Mouse (Mus musculus) lung, embryonic 14.5 days (tissue): ENCODE measurements around the gene Gcg. TPM values are rescaled to one million over a fixed set of nuclear protein-coding genes. Genes with fewer than 3 reads are reported as not detected.

Source experiments
- ATAC-seq: fragments of 200-750 bp; cut with Nextera tagmentation; 2 replicates; pipeline ENCODE4 v1.8.0; 2017; ENCODE audit warnings: mild to moderate bottlenecking, moderate TSS enrichment, moderate library complexity; ENCODE audit not compliant: insufficient read depth
- DNase-seq: peaks from one replicate; pipeline ENCODE4 v3.0.0-alpha.2; 2015
- H3K27ac ChIP-seq: fragments of 300-500 bp; sonication (generic); 2 replicates; pipeline ENCODE4 v1.5.1; 2014; ENCODE audit warnings: low read depth, mild to moderate bottlenecking, moderate library complexity
- H3K27me3 ChIP-seq: fragments of 300-500 bp; sonication (generic); 2 replicates; pipeline ENCODE4 v1.6.1; 2014; ENCODE audit warnings: low read length, control low read depth; ENCODE audit not compliant: insufficient read depth
- H3K36me3 ChIP-seq: fragments of 300-500 bp; sonication (generic); 2 replicates; pipeline ENCODE4 v1.6.1; 2014; ENCODE audit warnings: control low read depth; ENCODE audit not compliant: insufficient read depth
- H3K4me1 ChIP-seq: fragments of 300-500 bp; sonication (generic); 2 replicates; pipeline ENCODE4 v1.6.1; 2014; ENCODE audit warnings: antibody characterized with exemption, control low read depth; ENCODE audit not compliant: insufficient read depth
- H3K4me2 ChIP-seq: fragments of 300-500 bp; sonication (generic); 2 replicates; pipeline ENCODE4 v1.6.1; 2014; ENCODE audit warnings: mild to moderate bottlenecking
- H3K4me3 ChIP-seq: fragments of 300-500 bp; sonication (generic); 2 replicates; pipeline ENCODE4 v1.5.1; 2014; ENCODE audit warnings: low read depth, low read length
- H3K9ac ChIP-seq: fragments of 300-500 bp; sonication (generic); 2 replicates; pipeline ENCODE4 v1.6.1; 2014
- H3K9me3 ChIP-seq: fragments of 300-500 bp; sonication (generic); 2 replicates; pipeline ENCODE4 v1.6.1; 2016; ENCODE audit warnings: low read depth, low read length, control low read depth
- CTCF ChIP-seq: IDR thresholded peaks from 2 replicates; pipeline ENCODE4 v1.5.1; 2016; ENCODE audit warnings: antibody characterized with exemption, low read depth
- WGBS: fragments of 180-500 bp; shearing (Covaris S2); extraction: QIAGEN DNeasy Blood & Tissue Kit; methylation state at CpG from one replicate; pipeline ENCODE4 v1.1.7; 2014; 5-methylcytosine and 5-hydroxymethylcytosine counted together
- polyA plus RNA-seq: library from polyadenylated mRNA; unstranded; fragments of >200 nt; fragmentation: Nextera tagmentation; extraction: Ambion mirVana; gene quantifications from 2 replicates; pipeline ENCODE4 v1.2.1, GENCODE M21; 2014

Gene Gcg
- polyA plus RNA-seq, 1 experiment from 2014 or later: not detected

DNA sequence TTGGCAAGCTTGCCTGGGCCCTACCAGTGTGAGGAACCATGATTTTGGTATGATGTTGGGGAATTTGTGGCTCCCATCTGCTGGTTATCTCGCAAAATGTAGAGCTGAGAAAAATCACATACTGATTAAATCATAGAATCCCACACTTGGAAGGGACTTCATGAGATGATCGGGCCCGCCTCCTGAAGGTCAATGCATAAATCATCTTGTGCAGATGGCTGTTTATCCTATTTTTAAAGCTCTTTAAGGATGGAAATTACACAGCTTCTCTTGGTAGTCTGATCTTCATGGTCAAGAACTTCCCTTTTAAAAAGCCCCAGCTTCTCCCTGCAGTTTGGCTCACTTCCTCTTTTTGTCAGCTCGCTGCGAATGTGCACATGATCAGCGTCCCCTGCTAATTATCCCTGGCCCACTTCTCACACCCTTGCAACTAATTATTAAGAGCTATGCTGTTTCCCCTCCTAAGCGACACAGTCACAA lies 23.2 kb downstream of the Gcg start:
- no peak overlapping the region for H3K9ac ChIP-seq
- no peak overlapping the region for H3K4me3 ChIP-seq
- H3K27me3 ChIP-seq: no peaks in the 10 kb centered on the region
- H3K4me1 ChIP-seq: no peaks in the 10 kb centered on the region
- WGBS: 62% methylated on average over 7 of the region's 7 CpGs
- no peak for TF ChIP-seq CTCF
- no peak for ATAC-seq
- DNase-seq: peak; percentile 13
- no peaks in the 10 kb centered on the region for H3K9me3 ChIP-seq
- no peaks in the 10 kb centered on the region for H3K36me3 ChIP-seq
- H3K4me2 ChIP-seq: no peak overlapping the region
- no peak overlapping the region for H3K27ac ChIP-seq

DNA sequence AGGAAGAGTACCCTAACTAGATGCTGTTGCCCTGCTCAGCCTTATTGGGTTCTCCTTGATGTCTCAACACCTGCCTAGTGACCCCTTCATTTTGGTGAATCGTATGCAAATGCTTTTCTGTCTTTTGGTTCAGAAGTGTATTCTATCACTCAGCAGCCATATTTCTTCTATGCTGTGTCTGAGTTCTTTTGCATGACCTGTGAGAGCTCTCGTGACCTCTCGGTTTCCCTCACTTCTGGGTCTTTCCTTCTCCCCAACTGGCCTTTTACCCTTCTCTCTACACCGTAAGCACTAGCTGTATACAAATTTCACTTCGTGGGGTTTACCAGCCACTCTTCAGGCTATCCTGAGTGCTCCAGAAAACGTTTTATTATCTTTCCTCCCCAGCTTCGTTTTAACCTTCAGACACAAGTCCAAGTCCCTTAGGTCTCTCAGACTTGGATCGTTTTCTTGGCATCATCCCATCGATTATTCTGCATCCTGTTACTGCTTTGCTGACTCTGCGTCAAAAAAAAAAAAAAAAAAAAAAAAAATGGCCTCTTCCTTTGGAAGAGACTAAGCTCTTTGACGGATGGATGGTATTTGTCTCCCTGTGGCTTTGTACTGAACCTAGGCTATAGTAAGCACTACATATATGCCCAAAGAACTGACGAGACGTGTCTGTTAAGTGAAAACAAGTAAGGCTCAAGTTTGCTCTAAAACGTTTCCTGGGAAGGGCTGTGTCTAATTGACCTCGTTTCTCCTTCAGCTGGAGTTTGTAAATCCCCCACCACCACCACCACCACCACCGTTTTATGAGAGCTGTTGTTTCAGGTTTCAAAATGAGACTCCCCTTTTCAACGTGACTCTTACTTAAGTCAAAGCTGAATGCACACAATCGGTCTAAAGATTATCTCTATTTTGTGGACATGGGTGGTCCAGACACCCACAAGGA lies 23.9 kb downstream of the Gcg start:
- no peak for TF ChIP-seq CTCF
- Histone ChIP-seq H3K27me3 (no peaks in the 10 kb centered on the region), H3K27ac (no peak overlapping the region), H3K36me3 (no peaks in the 10 kb centered on the region), H3K9ac (no peak overlapping the region), H3K4me1 (no peaks in the 10 kb centered on the region), H3K9me3 (no peaks in the 10 kb centered on the region), H3K4me2 (no peak overlapping the region), H3K4me3 (no peak overlapping the region)
- ATAC-seq: no peak
- DNase-seq: peak; percentile 28
- 55% methylated on average over 18 of the region's 18 CpGs for WGBS

DNA sequence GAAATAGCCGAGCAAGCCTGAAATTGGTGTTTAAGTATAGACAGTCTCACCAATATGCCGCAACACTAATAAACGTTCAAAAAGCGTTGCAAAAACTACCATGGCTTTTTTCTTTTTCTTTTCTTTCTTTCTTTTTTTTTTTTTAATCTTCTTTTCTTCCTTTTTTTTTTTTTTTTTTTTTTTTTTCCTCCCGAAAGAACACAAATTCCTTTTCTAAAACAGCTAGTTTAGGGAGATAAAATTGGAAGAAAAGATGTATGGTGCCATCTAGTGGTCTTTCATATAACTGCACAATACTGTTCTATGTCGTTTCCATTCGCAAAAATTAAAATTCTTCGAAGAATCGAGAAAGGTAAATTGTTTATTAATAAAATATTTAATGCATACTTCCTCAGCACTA lies 25.4 kb downstream of the Gcg start:
- Histone ChIP-seq H3K4me2 (no peak overlapping the region), H3K36me3 (no peaks in the 10 kb centered on the region)
- WGBS: 35% methylated on average over 9 of the region's 9 CpGs

DNA sequence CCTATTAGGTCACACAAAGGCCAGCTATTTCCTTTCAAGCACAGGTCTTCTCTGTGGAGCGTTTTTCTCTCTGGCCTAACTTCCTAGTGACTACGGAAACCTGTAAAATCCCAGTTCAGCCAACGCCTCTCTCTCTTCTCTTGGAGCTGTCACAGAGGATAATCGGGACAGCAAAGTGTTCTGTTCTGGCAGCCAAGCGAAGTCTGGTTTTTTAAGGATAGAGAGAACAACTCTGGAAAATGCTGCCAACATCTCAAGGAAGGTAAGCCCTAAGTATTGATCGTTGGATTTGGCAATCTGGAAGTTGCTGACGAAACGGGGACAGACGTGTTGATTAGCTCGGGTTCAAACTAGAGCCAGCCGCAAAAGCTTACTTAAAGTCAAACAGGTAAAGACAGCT lies 28.5 kb downstream of the Gcg start:
- Histone ChIP-seq H3K4me2 (no peak overlapping the region), H3K27ac (no peak overlapping the region), H3K9me3 (no peaks in the 10 kb centered on the region), H3K9ac (no peak overlapping the region), H3K4me3 (no peak overlapping the region), H3K27me3 (no peaks in the 10 kb centered on the region), H3K36me3 (no peaks in the 10 kb centered on the region), H3K4me1 (no peaks in the 10 kb centered on the region)
- ATAC-seq (no peak), DNase-seq (no peak)
- no peak for TF ChIP-seq CTCF
- WGBS: 72% methylated on average over 11 of the region's 11 CpGs

More for the DNA sequence above, 25.4 kb downstream of the Gcg start:
- no peak overlapping the region for H3K27ac ChIP-seq
- peak; percentile 80 for DNase-seq
- no peaks in the 10 kb centered on the region for H3K4me1 ChIP-seq
- no peak overlapping the region for H3K4me3 ChIP-seq
- TF ChIP-seq CTCF: peak; percentile 62
- ATAC-seq: no peak
- H3K9ac ChIP-seq: no peak overlapping the region
- H3K27me3 ChIP-seq: no peaks in the 10 kb centered on the region
- no peaks in the 10 kb centered on the region for H3K9me3 ChIP-seq

DNA sequence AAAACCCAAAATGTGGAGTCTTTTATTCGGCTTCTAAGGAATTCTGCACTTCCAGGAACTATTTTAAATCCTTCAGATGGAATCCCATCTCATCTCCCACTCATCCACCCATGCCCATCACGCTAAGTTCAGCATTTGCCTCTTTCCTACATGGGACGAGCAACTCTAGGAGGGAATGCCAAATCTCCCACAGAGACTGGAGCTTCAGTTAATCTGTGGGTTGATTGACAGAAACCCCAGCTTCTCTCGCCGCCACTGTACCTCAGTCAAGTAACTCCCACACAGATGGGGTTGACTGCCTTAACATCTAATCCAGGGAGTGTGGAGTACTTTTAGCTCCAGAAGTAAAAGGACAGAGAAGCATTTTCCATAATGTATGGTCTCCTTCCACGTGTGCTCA lies 29.4 kb downstream of the Gcg start:
- TF ChIP-seq CTCF: no peak
- no peaks in the 10 kb centered on the region for H3K9me3 ChIP-seq
- H3K4me1 ChIP-seq: no peaks in the 10 kb centered on the region
- no peak overlapping the region for H3K27ac ChIP-seq
- H3K27me3 ChIP-seq: no peaks in the 10 kb centered on the region
- ATAC-seq: no peak
- H3K4me3 ChIP-seq: no peak overlapping the region
- H3K9ac ChIP-seq: no peak overlapping the region
- no peak overlapping the region for H3K4me2 ChIP-seq
- H3K36me3 ChIP-seq: no peaks in the 10 kb centered on the region
- 76% methylated on average over 6 of the region's 6 CpGs for WGBS
- no peak for DNase-seq

DNA sequence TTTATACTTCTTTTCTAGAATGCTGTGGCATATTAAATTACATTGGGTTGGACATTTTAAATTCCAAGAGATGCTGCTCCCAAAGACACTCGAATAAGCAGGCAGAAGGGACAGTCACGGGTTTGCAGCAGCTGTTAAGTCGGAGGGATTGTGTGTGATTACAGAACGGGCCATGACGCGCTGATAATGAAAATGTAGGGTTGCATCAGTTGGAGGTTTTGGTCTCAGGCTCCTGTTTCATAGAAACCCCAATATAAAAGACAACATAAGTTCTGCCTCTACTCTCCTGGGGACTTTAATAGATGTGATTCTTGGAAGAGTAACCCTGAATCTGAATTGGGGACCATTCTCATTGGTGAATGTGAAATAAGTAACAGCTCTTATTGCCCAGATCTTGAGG lies 33.1 kb downstream of the Gcg start:
- 79% methylated on average over 6 of the region's 6 CpGs for WGBS
- H3K9ac ChIP-seq: no peak overlapping the region
- H3K9me3 ChIP-seq: no peaks in the 10 kb centered on the region
- H3K4me3 ChIP-seq: no peak overlapping the region
- no peak for TF ChIP-seq CTCF
- no peaks in the 10 kb centered on the region for H3K36me3 ChIP-seq
- ATAC-seq (no peak), DNase-seq (no peak)
- H3K27ac ChIP-seq: no peak overlapping the region
- no peaks in the 10 kb centered on the region for H3K27me3 ChIP-seq
- no peaks in the 10 kb centered on the region for H3K4me1 ChIP-seq
- no peak overlapping the region for H3K4me2 ChIP-seq

DNA sequence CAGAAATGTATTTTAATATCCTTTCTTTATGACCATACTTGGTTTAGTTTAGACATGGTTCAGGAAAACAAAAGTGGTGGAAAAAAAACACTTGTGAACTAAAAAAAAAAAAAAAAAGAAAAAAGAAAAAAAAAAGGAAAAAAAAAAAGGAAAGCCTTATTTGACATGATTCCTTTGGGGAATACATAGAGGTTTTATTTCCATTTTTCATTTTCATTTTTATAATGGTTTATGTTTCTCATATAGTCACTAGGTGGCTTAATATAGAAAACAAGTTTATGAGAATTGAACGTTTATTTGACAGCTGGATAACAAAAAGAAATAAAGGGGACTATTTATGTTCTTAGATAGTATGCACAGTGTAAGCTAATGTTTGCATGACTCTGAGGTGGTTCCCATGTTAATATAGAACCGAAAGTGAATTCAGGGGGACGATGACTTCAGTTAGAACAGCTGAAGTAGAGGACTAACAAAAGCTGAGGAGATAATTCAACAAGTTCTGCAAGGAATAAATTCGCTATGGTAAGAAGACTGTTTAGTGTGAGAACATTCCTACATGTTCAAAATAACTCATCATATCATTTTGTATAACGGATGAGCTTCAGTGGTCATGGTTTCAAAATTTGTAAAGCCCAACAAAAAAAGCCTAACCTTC lies 33.6 kb downstream of the Gcg start:
- Histone ChIP-seq H3K4me3 (no peak overlapping the region), H3K9ac (no peak overlapping the region), H3K4me2 (no peak overlapping the region), H3K27me3 (no peaks in the 10 kb centered on the region), H3K36me3 (no peaks in the 10 kb centered on the region), H3K27ac (no peak overlapping the region), H3K4me1 (no peaks in the 10 kb centered on the region), H3K9me3 (no peaks in the 10 kb centered on the region)
- no peak for ATAC-seq
- TF ChIP-seq CTCF: no peak
- WGBS: 70% methylated on average over 5 of the region's 5 CpGs
- no peak for DNase-seq
